Mouse (Mus musculus) forebrain, embryonic 16.5 days (tissue): Measurements from ENCODE around the gene Shtn1. TPM values are rescaled to one million over a fixed set of nuclear protein-coding genes. Genes with fewer than 3 reads are reported as not detected.

ENCODE experiments used
- ATAC-seq: fragments of 200-750 bp; cut with Nextera tagmentation; 2 replicates; pipeline ENCODE4 v1.8.0; 2017; ENCODE audit warnings: mild to moderate bottlenecking, moderate library complexity
- H3K27ac ChIP-seq: fragments of 300-500 bp; sonication (generic); 2 replicates; pipeline ENCODE4 v1.5.1; 2014; ENCODE audit warnings: low read length, control low read depth
- H3K27me3 ChIP-seq: fragments of 300-500 bp; sonication (generic); replicated peaks from 2 replicates; pipeline ENCODE4 v1.6.1; 2014; ENCODE audit warnings: low read length; ENCODE audit not compliant: control insufficient read depth, insufficient read depth
- H3K36me3 ChIP-seq: fragments of 300-500 bp; sonication (generic); 2 replicates; pipeline ENCODE4 v1.6.1; 2014; ENCODE audit not compliant: control insufficient read depth, insufficient read depth
- H3K4me1 ChIP-seq: fragments of 300-500 bp; sonication (generic); replicated peaks from 2 replicates; pipeline ENCODE4 v1.6.1; 2014; ENCODE audit warnings: low read length; ENCODE audit not compliant: control insufficient read depth, insufficient read depth
- H3K4me2 ChIP-seq: fragments of 300-500 bp; sonication (generic); 2 replicates; pipeline ENCODE4 v1.6.1; 2014; ENCODE audit warnings: mild to moderate bottlenecking, low read length, control low read depth
- H3K4me3 ChIP-seq: fragments of 300-500 bp; sonication (generic); replicated peaks from 2 replicates; pipeline ENCODE4 v1.5.1; 2014; ENCODE audit warnings: mild to moderate bottlenecking, low read length, control low read depth
- H3K9ac ChIP-seq: fragments of 300-500 bp; sonication (generic); replicated peaks from 2 replicates; pipeline ENCODE4 v1.6.1; 2014; ENCODE audit warnings: low read depth, low read length, control low read depth
- H3K9me3 ChIP-seq: fragments of 300-500 bp; sonication (generic); 2 replicates; pipeline ENCODE4 v1.6.1; 2016; ENCODE audit warnings: low read length; ENCODE audit not compliant: control insufficient read depth
- WGBS: fragments of 180-500 bp; shearing (Covaris S2); extraction: QIAGEN DNeasy Blood & Tissue Kit; methylation state at CpG from one replicate; pipeline ENCODE4 v1.1.7; 2014; 5-methylcytosine and 5-hydroxymethylcytosine counted together
- polyA plus RNA-seq: library from polyadenylated mRNA; unstranded; fragments of >200 nt; fragmentation: Nextera tagmentation; extraction: Ambion mirVana; gene quantifications from 2 replicates; pipeline ENCODE4 v1.2.1, GENCODE M21; 2015

Shtn1 gene
- polyA plus RNA-seq, 1 experiment from 2014 or later, result 78.5 TPM

DNA sequence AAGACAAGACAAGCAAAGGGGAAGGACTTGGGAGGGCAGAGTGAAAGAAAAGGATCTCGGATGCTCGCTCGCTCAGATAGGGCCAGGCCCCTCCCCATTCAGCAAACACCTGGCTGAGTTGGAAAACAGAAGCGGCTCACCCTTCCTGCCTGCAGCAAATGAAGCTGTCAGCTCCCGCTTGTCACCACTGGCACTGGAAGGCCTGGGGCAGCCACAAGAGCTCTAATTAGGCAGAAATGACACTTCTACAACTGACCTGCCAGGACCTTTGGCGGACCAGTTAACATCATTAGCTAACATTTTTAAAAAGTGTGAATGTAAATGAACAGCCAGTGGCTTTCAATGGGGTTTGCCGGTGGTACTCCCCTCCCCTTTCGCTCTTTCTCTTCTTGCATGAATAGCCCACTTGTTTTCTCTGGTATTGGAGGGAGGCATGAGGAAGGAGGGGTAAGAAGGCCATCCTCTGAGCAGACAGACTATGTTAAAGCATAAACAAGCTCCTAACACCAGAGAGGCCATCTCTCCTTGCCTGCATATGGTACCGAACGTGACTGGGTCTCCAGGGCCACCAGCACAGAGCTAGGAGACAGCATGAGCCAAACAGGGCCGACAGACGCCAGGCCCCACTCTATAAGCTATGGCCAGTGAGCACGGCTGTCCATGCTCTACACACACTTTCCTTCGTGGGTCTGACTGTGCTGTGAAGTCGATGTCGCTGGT is 144.7 kb downstream of the Shtn1 start:
- Histone ChIP-seq H3K4me3 (no peak overlapping the region), H3K4me2 (0 out of 2 replicates have a peak overlapping the region, but pooled peaks have one; percentile 7), H3K4me1 (peaks cover 19% of the 10 kb centered on the region), H3K27ac (no peak overlapping the region), H3K27me3 (peaks cover 19% of the 10 kb centered on the region), H3K9ac (peak overlapping the region; percentile 40; the same call in 1 of the 2 replicates), H3K9me3 (no peaks in the 10 kb centered on the region), H3K36me3 (no peaks in the 10 kb centered on the region)
- ATAC-seq, result peak; percentile 81
- WGBS, result 6% methylated on average over 16 of the region's 16 CpGs

Other genes with a start within 250 kb of the Shtn1 start
- gene Eno4, start 132.7 kb downstream of the Shtn1 start, polyA plus RNA-seq, result 1.6 and 1.7 TPM in 2 replicates
- 67.5 and 69.7 TPM in 2 replicates for gene Hspa12a, start 132.4 kb downstream of the Shtn1 start, polyA plus RNA-seq
- gene Vax1, start 94.0 kb upstream of the Shtn1 start, polyA plus RNA-seq, result 0.89 and 1.0 TPM in 2 replicates
- not detected in 2 replicates for gene Kcnk18, start 143.1 kb upstream of the Shtn1 start, polyA plus RNA-seq
- 19.8 and 21.0 TPM in 2 replicates for gene Slc18a2, start 184.8 kb upstream of the Shtn1 start, polyA plus RNA-seq
- 4.7 and 5.1 TPM in 2 replicates for gene Rps12-ps3, start 246.2 kb upstream of the Shtn1 start, polyA plus RNA-seq